Mouse (Mus musculus) liver, adult 2 months (tissue): ENCODE results near the gene Gstm5. TPM values are rescaled to one million over a fixed set of nuclear protein-coding genes. Genes with fewer than 3 reads are reported as not detected.

Source experiments
- DNase-seq: peaks from one replicate; pipeline ENCODE4 v3.0.0-alpha.2; 2011; ENCODE audit warnings: low read depth, low spot score; ENCODE audit errors: extremely low read depth
- H3K27ac ChIP-seq: fragments of 200-500 bp; replicated peaks from 2 replicates; pipeline ENCODE4 v1.5.1; 2012; ENCODE audit warnings: low read depth, mild to moderate bottlenecking, control low read depth, inconsistent platforms, low read length; ENCODE audit not compliant: insufficient read depth
- H3K27me3 ChIP-seq: fragments of 200-500 bp; 2 replicates; pipeline ENCODE4 v1.6.1; 2012; ENCODE audit warnings: mild to moderate bottlenecking, moderate library complexity, low read length, inconsistent platforms; ENCODE audit not compliant: control insufficient read depth, insufficient read depth
- H3K36me3 ChIP-seq: fragments of 200-500 bp; 2 replicates; pipeline ENCODE4 v1.6.1; 2012; ENCODE audit warnings: low read length, inconsistent platforms; ENCODE audit not compliant: control insufficient read depth, insufficient read depth
- H3K4me1 ChIP-seq: fragments of 200-500 bp; 2 replicates; pipeline ENCODE4 v1.6.1; 2011; ENCODE audit warnings: low read length; ENCODE audit not compliant: control insufficient read depth, insufficient read depth
- H3K4me3 ChIP-seq: fragments of 200-500 bp; 2 replicates; pipeline ENCODE4 v1.5.1; 2011; ENCODE audit warnings: low read depth, mild to moderate bottlenecking, control low read depth, low read length, moderate library complexity; ENCODE audit not compliant: insufficient read depth
- H3K79me2 ChIP-seq: fragments of 200-500 bp; 2 replicates; pipeline ENCODE4 v1.6.1; 2012; ENCODE audit warnings: inconsistent platforms, mild to moderate bottlenecking, low read length, moderate library complexity; ENCODE audit not compliant: control insufficient read depth, insufficient read depth
- H3K9ac ChIP-seq: fragments of 200-500 bp; 2 replicates; pipeline ENCODE4 v1.6.1; 2012; ENCODE audit warnings: low read depth, mild to moderate bottlenecking, control low read depth, inconsistent platforms, low read length
- CTCF ChIP-seq: fragments of 200-500 bp; IDR thresholded peaks from 2 replicates; pipeline ENCODE4 v1.5.1; 2011; ENCODE audit warnings: low read depth, low read length, control low read depth
- POLR2A ChIP-seq: fragments of 200-500 bp; IDR thresholded peaks from 2 replicates; pipeline ENCODE4 v1.6.1; 2011; ENCODE audit warnings: low read length, control low read depth; ENCODE audit not compliant: insufficient read depth; ENCODE audit errors: extremely low read depth
- WGBS: fragments of 180-500 bp; shearing (Covaris S2); methylation state at CpG from one replicate; pipeline ENCODE4 v1.1.7; 2018; 5-methylcytosine and 5-hydroxymethylcytosine counted together
- polyA plus RNA-seq: library from polyadenylated mRNA; depleted of rRNA; stranded (reverse); fragments of >200 nt; gene quantifications from 2 replicates; pipeline ENCODE4 v1.2.3, GENCODE M21; 2012
- total RNA-seq: library from RNA; depleted of rRNA; stranded (reverse); fragments of >200 nt; gene quantifications from 2 replicates; pipeline ENCODE4 v1.2.3, GENCODE M21; 2014

The Gstm5 gene
- total and polyA plus RNA-seq, 2 experiments = 12.5 to 21.8 TPM

DNA sequence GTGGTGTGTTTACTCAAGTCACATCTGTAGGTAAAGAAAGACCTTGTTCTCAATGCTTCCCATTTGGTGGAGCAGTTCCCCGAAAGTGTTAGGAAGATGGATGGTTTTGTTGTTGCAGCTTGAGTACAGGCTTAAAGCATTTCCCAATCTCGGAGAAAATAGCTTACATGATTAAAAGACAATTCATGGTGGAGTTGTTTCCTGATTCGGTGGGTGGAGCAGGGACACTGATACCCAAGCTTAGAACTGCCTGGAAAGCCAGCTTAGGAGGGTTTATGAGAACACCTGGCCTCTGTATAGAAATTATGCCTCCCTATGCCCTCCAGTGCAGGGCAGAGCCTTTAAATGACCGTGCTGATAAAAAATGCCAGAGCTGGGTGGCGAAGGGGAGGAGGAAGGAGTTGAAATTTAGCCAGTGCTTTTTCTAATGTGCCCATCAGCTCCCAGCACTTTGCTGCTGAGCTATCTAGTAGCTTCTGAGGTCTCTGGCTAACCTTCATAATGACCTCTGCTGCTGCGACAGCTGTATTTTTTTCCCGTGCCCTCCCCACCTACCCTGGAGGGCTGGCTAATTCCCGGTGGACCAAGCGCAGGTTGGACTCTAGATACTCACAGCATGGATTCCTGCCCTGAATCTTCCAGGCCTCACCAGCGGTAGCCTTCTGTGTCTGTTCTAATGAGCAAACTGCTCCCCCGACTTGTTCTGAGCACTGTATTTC lies 5.5 kb downstream of the Gstm5 start:
- no peaks in the 10 kb centered on the region for H3K27me3 ChIP-seq
- no peak overlapping the region for H3K9ac ChIP-seq
- 79% methylated on average over 11 of the region's 11 CpGs for WGBS
- no peaks in the 10 kb centered on the region for H3K4me1 ChIP-seq
- no peak overlapping the region for H3K27ac ChIP-seq
- H3K79me2 ChIP-seq = no peaks in the 10 kb centered on the region
- no peak for DNase-seq
- no peaks in the 10 kb centered on the region for H3K36me3 ChIP-seq
- TF ChIP-seq CTCF = no peak
- TF ChIP-seq POLR2A = no peak
- no peak overlapping the region for H3K4me3 ChIP-seq

DNA sequence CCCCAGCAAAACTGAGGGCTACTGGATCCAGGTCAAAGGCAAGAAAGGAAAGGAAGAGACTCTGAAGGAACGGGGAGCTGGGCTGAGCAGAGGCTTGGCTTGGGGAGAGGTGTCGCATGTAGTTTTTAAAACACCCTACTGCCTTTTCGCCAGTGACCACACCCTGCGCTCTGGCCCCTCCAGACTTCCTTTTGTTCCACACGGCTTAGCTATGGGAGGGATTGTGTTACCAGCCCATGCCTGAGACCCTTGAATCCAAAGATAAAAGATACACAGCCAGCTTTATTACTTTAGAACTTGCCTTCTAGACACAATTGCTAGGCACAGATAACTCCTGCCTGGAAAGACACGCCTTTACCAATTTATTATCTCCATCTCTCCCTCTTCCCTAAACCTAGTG lies 10.3 kb downstream of the Gstm5 start:
- no peaks in the 10 kb centered on the region for H3K4me1 ChIP-seq
- DNase-seq = no peak
- no peak overlapping the region for H3K4me3 ChIP-seq
- no peaks in the 10 kb centered on the region for H3K79me2 ChIP-seq
- H3K9ac ChIP-seq = no peak overlapping the region
- no peaks in the 10 kb centered on the region for H3K36me3 ChIP-seq
- WGBS = 73% methylated on average over 6 of the region's 6 CpGs
- H3K27me3 ChIP-seq = no peaks in the 10 kb centered on the region
- H3K27ac ChIP-seq = no peak overlapping the region
- TF ChIP-seq CTCF = no peak

DNA sequence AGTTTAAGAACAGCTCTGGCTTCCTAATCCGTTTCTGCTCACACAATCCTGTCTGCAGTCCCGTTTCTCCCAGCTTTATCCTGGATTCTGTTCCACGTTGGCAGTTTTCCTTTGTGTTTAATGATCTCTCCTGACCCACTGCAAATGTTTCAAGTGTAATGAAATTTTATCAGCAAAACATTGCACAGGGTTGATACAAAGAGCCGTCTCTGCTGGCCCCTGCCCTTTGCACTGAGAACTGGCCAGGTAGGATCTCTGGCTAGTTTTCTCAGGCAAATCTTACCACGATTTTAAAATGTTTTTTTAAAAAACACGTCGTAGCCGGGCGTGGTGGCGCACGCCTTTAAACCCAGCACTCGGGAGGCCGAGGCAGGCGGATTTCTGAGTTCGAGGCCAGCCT lies 21.1 kb downstream of the Gstm5 start:
- Histone ChIP-seq H3K36me3 (no peaks in the 10 kb centered on the region), H3K9ac (no peak overlapping the region), H3K27me3 (no peaks in the 10 kb centered on the region), H3K4me1 (no peaks in the 10 kb centered on the region), H3K4me3 (no peak overlapping the region), H3K27ac (no peak overlapping the region), H3K79me2 (no peaks in the 10 kb centered on the region)
- no peak for TF ChIP-seq POLR2A
- no peak for TF ChIP-seq CTCF
- DNase-seq = peak; percentile 35
- WGBS = 75% methylated on average over 15 of the region's 15 CpGs

DNA sequence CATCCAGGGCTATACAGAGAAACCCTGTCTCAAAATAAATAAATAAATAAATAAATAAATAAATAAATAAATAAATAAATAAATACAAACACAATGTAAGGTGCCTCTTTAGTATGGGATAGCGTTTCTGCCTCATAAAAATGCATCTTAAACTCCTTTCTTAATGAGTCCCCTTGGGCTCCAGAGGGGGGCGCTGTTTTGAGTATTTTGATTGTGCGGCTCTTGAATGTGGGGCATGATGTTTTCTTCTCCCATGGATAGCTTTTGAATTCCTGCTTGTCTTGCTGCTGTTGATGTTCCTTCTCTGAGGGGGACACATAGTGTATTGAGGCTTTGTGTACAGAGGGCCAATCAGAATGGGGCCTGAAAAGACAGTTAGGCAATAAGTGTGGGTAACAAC lies 21.5 kb downstream of the Gstm5 start:
- no peak for DNase-seq
- H3K36me3 ChIP-seq = no peaks in the 10 kb centered on the region
- H3K79me2 ChIP-seq = no peaks in the 10 kb centered on the region
- TF ChIP-seq CTCF = 0 out of 2 replicates have a peak, but pooled peaks have one; percentile 8
- no peak for TF ChIP-seq POLR2A
- no peak overlapping the region for H3K27ac ChIP-seq
- no peaks in the 10 kb centered on the region for H3K27me3 ChIP-seq
- H3K4me1 ChIP-seq = no peaks in the 10 kb centered on the region
- H3K9ac ChIP-seq = no peak overlapping the region
- WGBS = 72% methylated on average over 3 of the region's 3 CpGs
- H3K4me3 ChIP-seq = no peak overlapping the region

DNA sequence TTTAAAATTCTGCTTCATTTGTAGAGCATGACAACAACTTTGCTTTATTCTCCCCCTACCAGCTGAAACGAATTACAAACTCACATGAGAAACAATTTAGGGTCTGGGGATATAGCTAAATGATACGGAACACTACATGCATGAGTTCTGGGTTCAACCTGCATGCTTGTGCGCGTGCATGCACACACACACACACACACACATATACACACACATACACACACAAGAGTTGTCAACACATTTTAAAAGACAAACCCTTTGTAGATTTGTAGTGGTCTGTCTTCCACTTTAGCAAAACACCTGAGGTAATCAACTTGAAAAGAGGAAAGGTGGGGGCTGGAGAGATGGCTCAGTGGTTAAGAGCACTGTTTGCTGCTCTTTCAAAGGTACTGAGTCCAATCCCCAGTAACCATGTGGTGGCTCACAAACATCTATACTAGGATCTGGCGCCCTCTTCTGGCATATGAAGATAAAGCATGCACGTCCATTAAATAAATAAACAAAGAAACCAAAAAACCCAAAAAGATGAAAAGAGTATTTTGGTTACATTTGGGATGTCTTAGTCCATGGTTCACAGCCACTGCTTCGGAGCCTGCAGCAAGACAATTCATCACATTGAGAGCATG lies 22.3 kb downstream of the Gstm5 start:
- Histone ChIP-seq H3K9ac (no peak overlapping the region), H3K36me3 (no peaks in the 10 kb centered on the region), H3K27me3 (no peaks in the 10 kb centered on the region), H3K4me3 (no peak overlapping the region), H3K79me2 (no peaks in the 10 kb centered on the region), H3K4me1 (no peaks in the 10 kb centered on the region), H3K27ac (no peak overlapping the region)
- WGBS = 55% methylated on average over 7 of the region's 7 CpGs
- no peak for TF ChIP-seq POLR2A
- TF ChIP-seq CTCF = peak; percentile 30; the same call in 1 of the 2 replicates
- DNase-seq = peak; percentile 60

DNA sequence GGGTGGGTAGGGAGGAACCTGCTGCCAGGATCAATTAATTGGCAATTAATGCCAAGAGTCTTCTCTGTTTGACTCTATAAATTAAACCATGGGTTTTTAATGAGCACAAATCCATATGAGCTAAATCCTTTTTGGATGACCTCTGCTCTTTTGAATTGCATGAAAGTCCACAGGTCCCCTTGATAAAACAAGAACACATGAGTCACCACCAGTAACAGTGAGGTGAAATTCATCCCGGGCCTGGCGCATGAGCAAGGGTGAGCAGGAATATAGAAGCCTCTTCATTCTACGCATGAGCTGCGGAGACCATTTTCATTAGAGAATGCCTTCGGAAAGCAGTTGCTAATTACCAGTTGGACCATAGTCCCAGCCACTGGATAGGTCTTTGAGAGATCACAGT lies 24.7 kb downstream of the Gstm5 start:
- Histone ChIP-seq H3K9ac (no peak overlapping the region), H3K36me3 (no peaks in the 10 kb centered on the region), H3K4me3 (no peak overlapping the region), H3K79me2 (no peaks in the 10 kb centered on the region), H3K27ac (no peak overlapping the region), H3K4me1 (no peaks in the 10 kb centered on the region), H3K27me3 (no peaks in the 10 kb centered on the region)
- TF ChIP-seq POLR2A (no peak), CTCF (no peak)
- 73% methylated on average over 5 of the region's 5 CpGs for WGBS
- DNase-seq = no peak
